Mouse (Mus musculus) embryonic facial prominence, embryonic 15.5 days (tissue): ENCODE results near the gene Dll3. TPM values are rescaled to one million over a fixed set of nuclear protein-coding genes. Genes with fewer than 3 reads are reported as not detected.
A peak's percentile ranks its signal among the peaks of the same experiment; 100 is the strongest.

ENCODE experiments used
- ATAC-seq: fragments of 200-750 bp; cut with Nextera tagmentation; 2 replicates; pipeline ENCODE4 v1.8.0; 2017; ENCODE audit warnings: low read depth, moderate TSS enrichment; ENCODE audit not compliant: insufficient number of reproducible peaks, low FRiP score, low TSS enrichment
- H3K27ac ChIP-seq: fragments of 300-500 bp; sonication (generic); replicated peaks from 2 replicates; pipeline ENCODE4 v1.5.1; 2015; ENCODE audit warnings: mild to moderate bottlenecking, inconsistent platforms
- H3K27me3 ChIP-seq: fragments of 300-500 bp; sonication (generic); 2 replicates; pipeline ENCODE4 v1.6.1; 2015; ENCODE audit warnings: inconsistent platforms
- H3K36me3 ChIP-seq: fragments of 300-500 bp; sonication (generic); 2 replicates; pipeline ENCODE4 v1.6.1; 2015; ENCODE audit warnings: mild to moderate bottlenecking, inconsistent platforms
- H3K4me1 ChIP-seq: fragments of 300-500 bp; sonication (generic); 2 replicates; pipeline ENCODE4 v1.6.1; 2015; ENCODE audit warnings: inconsistent platforms
- H3K4me2 ChIP-seq: fragments of 300-500 bp; sonication (generic); replicated peaks from 2 replicates; pipeline ENCODE4 v1.6.1; 2015; ENCODE audit warnings: mild to moderate bottlenecking, inconsistent platforms
- H3K4me3 ChIP-seq: fragments of 300-500 bp; sonication (generic); replicated peaks from 2 replicates; pipeline ENCODE4 v1.5.1; 2015; ENCODE audit warnings: mild to moderate bottlenecking, inconsistent platforms
- H3K9ac ChIP-seq: fragments of 300-500 bp; sonication (generic); 2 replicates; pipeline ENCODE4 v1.6.1; 2015; ENCODE audit warnings: inconsistent platforms
- H3K9me3 ChIP-seq: fragments of 300-500 bp; sonication (generic); replicated peaks from 2 replicates; pipeline ENCODE4 v1.6.1; 2016; ENCODE audit warnings: inconsistent platforms
- WGBS: fragments of 180-500 bp; shearing (Covaris S2); methylation state at CpG from one replicate; pipeline ENCODE4 v1.1.7; 2015; 5-methylcytosine and 5-hydroxymethylcytosine counted together
- polyA plus RNA-seq: library from polyadenylated mRNA; unstranded; fragments of >200 nt; fragmentation: Nextera tagmentation; extraction: Ambion mirVana; gene quantifications from 2 replicates; pipeline ENCODE4 v1.2.1, GENCODE M21; 2015

Dll3 gene
- polyA plus RNA-seq: 2.0 and 2.4 TPM in 2 replicates

DNA sequence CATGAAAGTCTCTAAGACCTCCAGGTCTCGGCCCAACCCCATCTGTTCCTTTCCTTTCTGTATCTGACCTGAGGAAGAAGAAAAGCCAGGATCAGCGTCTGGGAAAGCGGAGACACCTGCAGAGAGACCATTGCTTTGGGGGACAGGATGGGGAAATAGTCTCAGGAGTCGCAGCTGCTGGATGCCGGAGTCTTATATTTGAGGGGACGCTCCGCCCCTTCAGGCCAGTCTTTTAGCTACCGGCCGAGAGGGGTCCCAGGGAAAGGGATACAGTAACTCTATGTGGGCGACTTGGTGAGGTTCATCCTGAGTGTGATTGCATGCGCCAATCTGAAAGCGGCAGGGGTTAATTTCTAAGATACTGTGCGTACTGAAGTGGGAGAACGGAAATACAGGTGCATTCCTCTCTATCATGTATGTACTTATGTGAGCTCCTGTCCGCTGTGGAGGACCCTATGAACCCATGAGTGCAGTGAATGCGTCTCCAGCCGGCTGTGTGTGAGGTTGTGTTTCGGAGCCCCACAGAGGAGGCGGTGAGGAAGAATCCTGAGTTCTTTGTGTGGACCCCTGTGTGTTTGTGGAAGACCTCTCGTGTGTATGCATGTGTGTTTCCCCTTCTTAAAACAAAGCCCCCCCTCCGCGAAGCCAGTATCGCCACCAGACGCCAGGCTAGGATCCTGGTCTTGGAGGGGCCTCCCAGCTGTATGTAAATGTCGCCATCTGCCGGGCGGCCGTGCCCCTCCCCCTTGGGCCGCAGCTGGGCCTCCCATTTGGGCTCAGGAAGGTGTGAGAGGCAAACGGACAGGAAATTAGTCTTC is at the start of gene Dll3:
Gene Dll3, minus strand, starts transcription at position 623 of the 818 bp plus-strand sequence.
- peak within 1 kb of the TSS; percentile 27 for H3K4me3 ChIP-seq
- H3K27ac ChIP-seq: no peak within 1 kb of the TSS
- no peak for ATAC-seq
- H3K4me1 ChIP-seq: peaks cover 20% of the 10 kb centered on the region
- H3K9ac ChIP-seq: no peak within 1 kb of the TSS
- H3K9me3 ChIP-seq: no peaks in the 10 kb centered on the region
- peak within 1 kb of the TSS; percentile 44 for H3K4me2 ChIP-seq
- 1% methylated on average over 30 of the region's 30 CpGs for WGBS
- H3K27me3 ChIP-seq: peaks cover 70% of the 10 kb centered on the region
- H3K36me3 ChIP-seq: peaks cover 22% of the 10 kb centered on the region

- peak overlapping the region; percentile 73 for H3K4me2 ChIP-seq
- 31% methylated on average over 4 of the region's 4 CpGs for whole genome bisulfite sequencing
- peaks cover 35% of the 10 kb centered on the region for H3K36me3 ChIP-seq
Measured at GRCm38 (mm10) chr7:28351676-28352191, 49.7 kb upstream of the Dll3 start.

DNA sequence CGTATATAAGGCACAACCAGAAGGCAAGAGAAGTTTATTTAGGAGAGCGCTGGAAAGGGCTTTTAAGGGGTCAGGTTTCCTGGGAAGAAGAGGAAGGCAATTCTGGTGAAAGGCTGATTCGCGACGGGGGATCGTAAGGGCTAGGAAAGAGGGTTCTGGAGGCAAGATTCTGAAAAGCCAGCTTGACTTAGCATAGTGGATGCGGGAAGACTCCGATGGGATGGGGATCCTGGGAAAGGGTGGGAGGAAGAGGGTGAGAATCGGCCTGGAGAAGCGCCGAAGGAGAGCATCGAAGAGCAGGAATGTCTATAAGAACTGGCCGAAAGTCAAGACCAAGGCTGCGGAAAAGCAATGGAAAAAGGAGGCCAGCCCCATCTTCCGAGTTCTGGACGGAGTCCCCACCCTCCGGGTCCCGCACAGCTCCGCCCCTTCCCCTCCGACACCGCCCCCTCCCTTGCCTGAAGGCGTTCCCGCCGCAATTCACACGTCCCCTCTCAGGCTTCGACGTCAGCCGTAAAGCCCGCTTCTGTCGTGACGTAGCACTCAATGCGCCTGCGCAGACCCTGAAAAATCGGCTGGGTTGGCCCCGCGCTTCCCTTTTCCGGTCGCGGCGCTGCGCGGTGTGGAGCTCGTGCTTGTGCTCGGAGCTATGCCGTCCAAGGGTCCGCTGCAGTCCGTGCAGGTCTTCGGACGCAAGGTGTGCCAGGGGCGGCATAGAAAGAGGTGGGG is 48.3 kb upstream of the Dll3 start, which contains the start of gene Rps16:
Gene Rps16, plus strand, starts transcription at position 498 of the 729 bp plus-strand sequence.
- Histone ChIP-seq H3K27ac (peak within 1 kb of the TSS; percentile 97), H3K27me3 (no peaks in the 10 kb centered on the region), H3K9ac (peak within 1 kb of the TSS; percentile 97), H3K4me2 (peak within 1 kb of the TSS; percentile 73), H3K9me3 (no peaks in the 10 kb centered on the region), H3K36me3 (peaks cover 35% of the 10 kb centered on the region), H3K4me3 (peak within 1 kb of the TSS; percentile 90), H3K4me1 (peaks cover 26% of the 10 kb centered on the region)
- ATAC-seq: peak; percentile 95
- WGBS: under 1% methylated on average over 50 of the region's 50 CpGs

More at GRCm38 (mm10) chr7:28351676-28352191, 49.7 kb upstream of the Dll3 start:
- Histone ChIP-seq H3K9ac (peak overlapping the region; percentile 97), H3K27ac (no peak overlapping the region; the same call in 1 of the 2 replicates), H3K4me3 (peak overlapping the region; percentile 90), H3K9me3 (no peaks in the 10 kb centered on the region), H3K4me1 (peaks cover 29% of the 10 kb centered on the region), H3K27me3 (no peaks in the 10 kb centered on the region)
- ATAC-seq: no peak

DNA sequence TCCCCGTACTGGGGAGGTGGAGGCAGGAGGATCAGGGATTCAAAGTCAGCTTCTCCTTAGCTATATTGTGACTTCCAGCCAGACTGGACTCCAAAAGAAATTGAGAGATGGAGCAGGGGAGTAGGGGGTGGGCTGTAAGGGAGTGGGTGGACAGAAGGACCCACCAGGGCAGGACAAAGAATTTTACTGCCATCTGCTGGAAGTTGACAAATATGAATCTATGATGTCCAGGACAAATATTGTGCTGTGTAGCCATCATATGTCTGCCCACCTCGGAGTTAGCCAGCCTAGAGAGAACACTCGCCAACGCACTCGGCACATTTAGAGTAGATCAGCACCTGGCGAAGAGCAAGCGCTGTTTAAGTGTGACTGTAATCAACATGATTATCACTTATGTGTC is 46.6 kb upstream of the Dll3 start:
- no peaks in the 10 kb centered on the region for H3K27me3 ChIP-seq
- H3K4me2 ChIP-seq: no peak overlapping the region
- no peak overlapping the region for H3K27ac ChIP-seq
- H3K4me3 ChIP-seq: no peak overlapping the region
- 84% methylated on average over 7 of the region's 7 CpGs for WGBS
- H3K9ac ChIP-seq: 0 out of 2 replicates have a peak overlapping the region, but pooled peaks have one; percentile 0
- no peak for ATAC-seq
- peaks cover 18% of the 10 kb centered on the region for H3K36me3 ChIP-seq
- peaks cover 29% of the 10 kb centered on the region for H3K4me1 ChIP-seq
- no peaks in the 10 kb centered on the region for H3K9me3 ChIP-seq

GRCm38 (mm10) chr7:28347746-28348145 is 45.7 kb upstream of the Dll3 start:
- H3K27me3 ChIP-seq: no peaks in the 10 kb centered on the region
- WGBS: 80% methylated on average over 3 of the region's 3 CpGs
- H3K9me3 ChIP-seq: no peaks in the 10 kb centered on the region
- H3K27ac ChIP-seq: no peak overlapping the region
- H3K36me3 ChIP-seq: peaks cover 9% of the 10 kb centered on the region; the same call in 1 of the 2 replicates
- no peak overlapping the region for H3K9ac ChIP-seq
- H3K4me2 ChIP-seq: no peak overlapping the region
- peaks cover 29% of the 10 kb centered on the region for H3K4me1 ChIP-seq
- no peak for ATAC-seq
- no peak overlapping the region for H3K4me3 ChIP-seq

- Histone ChIP-seq H3K4me2 (no peak overlapping the region), H3K27me3 (no peaks in the 10 kb centered on the region)
- 2% methylated on average over 4 of the region's 4 CpGs for WGBS
Measured at GRCm38 (mm10) chr7:28344637-28345036, 42.6 kb upstream of the Dll3 start.

DNA sequence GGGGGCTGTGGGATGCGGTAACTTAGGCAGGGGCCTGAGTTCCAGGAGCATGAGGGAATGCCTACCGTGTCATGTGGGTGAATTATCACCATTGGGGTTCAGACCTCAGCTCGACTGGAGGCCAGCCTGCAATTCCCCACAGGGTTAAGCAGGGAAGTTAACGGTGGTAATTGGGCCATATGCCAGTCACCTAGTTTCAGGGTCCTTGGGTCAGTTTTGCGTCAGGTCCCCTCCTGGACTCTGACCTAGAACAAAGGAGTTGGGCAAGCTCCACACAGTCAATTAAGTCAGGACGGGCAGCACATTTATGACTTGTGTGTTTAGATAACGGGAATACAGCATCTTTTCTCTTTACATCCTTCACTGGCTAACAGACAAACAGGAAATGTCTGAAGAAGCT is 39.3 kb upstream of the Dll3 start:
- Histone ChIP-seq H3K4me1 (peaks cover 9% of the 10 kb centered on the region), H3K4me2 (no peak overlapping the region), H3K27ac (no peak overlapping the region), H3K9ac (no peak overlapping the region), H3K4me3 (no peak overlapping the region), H3K27me3 (no peaks in the 10 kb centered on the region), H3K9me3 (no peaks in the 10 kb centered on the region), H3K36me3 (no peaks in the 10 kb centered on the region)
- ATAC-seq: no peak
- WGBS: 47% methylated on average over 7 of the region's 7 CpGs

More at GRCm38 (mm10) chr7:28344637-28345036, 42.6 kb upstream of the Dll3 start:
- peaks cover 13% of the 10 kb centered on the region for H3K4me1 ChIP-seq
- no peaks in the 10 kb centered on the region for H3K36me3 ChIP-seq
- H3K27ac ChIP-seq: no peak overlapping the region
- no peaks in the 10 kb centered on the region for H3K9me3 ChIP-seq
- H3K9ac ChIP-seq: no peak overlapping the region
- H3K4me3 ChIP-seq: no peak overlapping the region
- ATAC-seq: no peak

DNA sequence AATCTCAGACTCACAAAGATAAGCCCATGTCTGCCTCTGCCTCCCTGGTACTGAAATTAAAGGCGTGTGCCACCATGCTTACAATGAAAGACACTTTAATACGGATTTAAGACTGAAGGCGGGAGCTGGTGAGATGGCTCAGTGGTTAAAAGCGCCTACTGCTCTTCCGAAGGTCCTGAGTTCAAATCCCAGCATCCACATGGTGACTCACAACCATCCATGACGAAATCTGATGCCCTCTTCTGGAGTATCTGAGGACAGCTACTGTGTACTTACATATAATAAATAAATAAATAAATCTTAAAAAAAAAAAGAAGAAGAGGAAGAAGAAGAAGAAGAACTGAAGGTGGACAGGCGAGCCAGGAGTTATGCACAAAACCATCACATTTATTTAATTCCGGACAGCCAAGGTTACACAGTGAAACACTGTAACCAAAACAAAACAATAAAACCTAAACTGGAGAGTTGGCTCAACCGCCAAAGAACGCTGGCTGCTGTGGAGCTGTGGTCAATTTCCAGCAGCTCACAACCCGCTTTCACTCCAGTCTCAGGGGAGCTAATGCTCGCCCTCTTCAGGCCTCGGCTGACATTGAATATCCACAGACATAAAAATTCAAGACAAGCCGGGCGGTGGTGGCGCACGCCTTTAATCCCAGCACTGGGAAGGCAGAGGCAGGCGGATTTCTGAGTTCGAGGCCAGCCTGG is 37.3 kb upstream of the Dll3 start:
- Histone ChIP-seq H3K9me3 (no peaks in the 10 kb centered on the region), H3K36me3 (peaks cover 6% of the 10 kb centered on the region; the same call in 1 of the 2 replicates), H3K4me3 (peak overlapping the region; percentile 97), H3K27me3 (no peaks in the 10 kb centered on the region), H3K27ac (peak overlapping the region; percentile 94), H3K9ac (peak overlapping the region; percentile 58; the same call in 1 of the 2 replicates), H3K4me1 (peaks cover 15% of the 10 kb centered on the region), H3K4me2 (peak overlapping the region; percentile 62)
- ATAC-seq: no peak
- WGBS: 73% methylated on average over 19 of the region's 19 CpGs

- H3K4me3 ChIP-seq: peak within 1 kb of the TSS; percentile 97
- no peaks in the 10 kb centered on the region for H3K27me3 ChIP-seq
- H3K4me2 ChIP-seq: peak within 1 kb of the TSS; percentile 62
- H3K36me3 ChIP-seq: peaks cover 6% of the 10 kb centered on the region; the same call in 1 of the 2 replicates
- peak within 1 kb of the TSS; percentile 98 for H3K9ac ChIP-seq
- under 1% methylated on average over 77 of the region's 77 CpGs for WGBS
- peak; percentile 97 for ATAC-seq
- H3K4me1 ChIP-seq: peaks cover 15% of the 10 kb centered on the region
- peak within 1 kb of the TSS; percentile 94 for H3K27ac ChIP-seq
- no peaks in the 10 kb centered on the region for H3K9me3 ChIP-seq
Measured at GRCm38 (mm10) chr7:28338108-28338998, 36.3 kb upstream of the Dll3 start, which contains the start of gene Supt5. TSS of gene Supt5 (minus strand) at chr7:28338746.

DNA sequence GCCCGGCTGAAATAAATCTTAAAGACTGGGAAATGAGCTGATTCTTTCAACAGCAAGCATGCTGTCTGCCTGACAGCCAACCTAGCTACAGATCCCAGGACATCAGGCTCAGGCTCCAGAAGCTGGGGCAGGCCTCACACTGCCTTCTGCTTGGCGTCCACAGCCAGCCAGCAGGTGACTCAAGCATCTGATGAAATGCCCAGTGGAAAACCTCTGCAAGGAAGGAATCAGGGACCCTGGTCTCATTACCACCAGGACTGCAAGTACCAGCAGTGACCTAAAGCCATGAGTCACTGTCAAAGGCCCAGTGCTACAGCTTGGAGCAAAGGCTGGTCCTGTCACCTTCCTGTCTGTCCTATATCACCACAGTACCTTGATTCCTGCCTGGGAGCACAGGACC is 33.4 kb upstream of the Dll3 start:
- peaks cover 21% of the 10 kb centered on the region for H3K36me3 ChIP-seq
- no peak overlapping the region for H3K9ac ChIP-seq
- H3K4me2 ChIP-seq: no peak overlapping the region
- H3K9me3 ChIP-seq: no peaks in the 10 kb centered on the region
- ATAC-seq: no peak
- H3K4me1 ChIP-seq: peaks cover 15% of the 10 kb centered on the region
- H3K27me3 ChIP-seq: no peaks in the 10 kb centered on the region
- 89% methylated on average over 2 of the region's 2 CpGs for WGBS
- no peak overlapping the region for H3K4me3 ChIP-seq
- no peak overlapping the region for H3K27ac ChIP-seq
